Mouse (Mus musculus): ENCODE results near the gene Golph3.
A peak's percentile ranks its signal among the peaks of the same experiment; 100 is the strongest.
"Not testable (repeated sequence)": the region's sequence is repeated elsewhere in the genome, so short reads cannot be mapped to it uniquely, and the experiment has no call there.

Golph3 gene

DNA sequence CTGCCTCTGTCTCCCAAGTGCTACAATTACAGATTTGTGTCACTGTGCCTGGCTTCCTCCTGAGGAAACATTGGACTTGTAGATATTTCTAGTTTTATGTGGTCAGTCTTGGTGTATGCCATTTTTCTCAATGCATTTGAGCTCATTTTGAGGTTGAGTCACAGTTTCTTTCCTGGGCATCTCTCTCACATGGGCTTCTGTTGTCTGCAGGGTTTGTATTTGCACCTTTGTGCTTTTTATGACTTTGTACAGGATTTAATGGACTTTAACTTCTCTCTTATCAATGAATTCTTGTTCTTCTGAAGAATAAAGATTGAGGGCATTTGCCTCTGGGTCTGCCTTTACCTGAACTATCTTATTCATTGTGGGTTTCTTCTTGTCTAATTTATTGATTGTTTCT is 36.2 kb downstream of the Golph3 start:
- no peak for DNase-seq (ENCODE audit: low spot score in 2 of 2)

DNA sequence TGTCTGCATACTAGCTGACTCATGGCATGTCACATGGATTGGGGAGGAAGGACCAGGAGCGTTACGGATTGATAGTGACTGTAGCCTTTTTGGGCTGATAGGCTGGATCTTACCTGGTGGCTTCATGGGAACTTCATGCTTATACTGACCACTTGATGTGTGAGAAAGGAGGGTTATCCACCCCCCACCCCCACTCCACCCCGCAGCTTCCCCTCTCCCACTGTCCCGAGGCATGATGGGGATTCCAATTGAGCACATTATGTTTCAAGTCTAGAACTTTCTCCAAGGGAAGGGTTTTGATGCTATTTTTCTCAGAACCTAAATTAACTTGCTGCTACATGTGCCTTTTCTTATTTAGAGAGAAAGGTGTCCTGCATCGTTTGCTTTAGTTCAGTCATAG is 37.1 kb downstream of the Golph3 start:
- DNase-seq (ENCODE audit: low spot score in 2 of 2) = no peak

- DNase-seq (ENCODE audit: low spot score in 2 of 2) = no peak
Observed at GRCm38 (mm10) chr15:12360519-12361212, 39.4 kb downstream of the Golph3 start.

DNA sequence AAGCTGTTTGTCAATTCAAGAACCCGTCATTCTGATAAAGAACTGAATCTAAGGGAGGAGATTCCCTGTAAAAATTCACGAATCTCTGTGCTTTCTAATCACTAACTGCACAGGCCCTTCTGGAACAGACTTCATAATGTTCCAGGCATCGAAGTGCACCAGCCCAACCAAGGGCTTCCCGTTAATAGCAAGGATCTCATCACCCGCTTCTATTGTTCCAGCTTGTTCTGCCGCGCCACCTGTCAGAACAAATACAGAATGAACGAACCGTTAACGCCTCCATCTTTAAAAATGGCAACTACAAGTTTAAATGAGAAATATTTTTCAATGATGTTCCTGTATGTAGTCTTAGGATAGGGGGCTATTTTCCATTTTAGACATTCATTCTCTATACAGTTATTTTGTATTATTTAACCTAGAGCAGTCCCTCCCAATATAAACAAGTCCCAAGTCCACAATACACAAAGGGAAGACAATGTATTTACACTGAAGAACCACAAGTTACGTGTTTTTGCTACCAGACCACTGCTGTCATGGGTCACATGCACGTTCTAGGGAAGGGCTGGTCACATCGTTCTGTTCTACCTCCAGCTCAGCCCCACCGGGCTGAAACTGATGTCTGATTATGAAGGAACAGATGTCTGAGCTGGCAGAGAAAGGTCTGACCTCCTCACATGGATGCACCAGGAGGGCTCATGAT is 40.9 kb downstream of the Golph3 start:
- DNase-seq (ENCODE audit: low spot score in 2 of 2) = no peak

DNA sequence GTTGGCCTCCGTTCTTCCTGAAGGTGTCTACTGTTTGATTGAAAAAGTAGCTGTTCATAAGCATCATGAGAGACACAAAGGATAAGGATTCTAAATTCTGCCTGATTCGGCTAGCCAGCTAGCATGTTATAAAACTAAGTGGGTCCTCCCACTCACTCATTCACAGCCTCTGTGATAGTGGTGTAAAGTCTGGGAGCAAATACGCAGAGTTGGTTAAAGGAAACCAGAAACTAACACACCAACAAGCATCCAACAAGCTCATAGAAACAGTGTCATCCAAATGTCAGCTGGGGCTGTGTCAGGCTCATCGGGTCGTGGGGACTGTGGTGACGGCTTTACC is 41.4 kb downstream of the Golph3 start:
- DNase-seq (ENCODE audit: low spot score in 2 of 2) = no peak

DNA sequence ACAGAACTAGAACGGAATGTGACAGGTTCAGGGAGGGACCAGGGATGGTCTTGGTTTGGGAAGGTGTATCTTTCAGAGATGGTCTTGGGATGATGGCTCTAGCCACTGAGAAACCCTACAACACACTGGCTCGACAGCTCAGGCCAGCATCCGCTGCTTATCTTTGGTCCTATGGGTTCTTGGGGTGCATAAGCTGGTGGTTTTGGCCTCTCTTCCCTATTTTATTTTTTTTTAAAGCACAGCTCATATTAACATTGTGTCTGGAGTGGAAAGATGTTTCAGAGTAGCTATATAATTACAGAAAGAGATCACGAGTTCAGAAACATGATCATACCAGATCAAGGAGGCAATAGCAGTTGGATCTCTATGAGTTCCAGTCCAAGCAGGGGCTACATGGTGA is 42.8 kb downstream of the Golph3 start:
- no peak for DNase-seq (ENCODE audit: low spot score in 2 of 2)

- DNase-seq (ENCODE audit: low spot score in 2 of 2) = no peak
Observed at GRCm38 (mm10) chr15:12365416-12366071, 44.3 kb downstream of the Golph3 start.

DNA sequence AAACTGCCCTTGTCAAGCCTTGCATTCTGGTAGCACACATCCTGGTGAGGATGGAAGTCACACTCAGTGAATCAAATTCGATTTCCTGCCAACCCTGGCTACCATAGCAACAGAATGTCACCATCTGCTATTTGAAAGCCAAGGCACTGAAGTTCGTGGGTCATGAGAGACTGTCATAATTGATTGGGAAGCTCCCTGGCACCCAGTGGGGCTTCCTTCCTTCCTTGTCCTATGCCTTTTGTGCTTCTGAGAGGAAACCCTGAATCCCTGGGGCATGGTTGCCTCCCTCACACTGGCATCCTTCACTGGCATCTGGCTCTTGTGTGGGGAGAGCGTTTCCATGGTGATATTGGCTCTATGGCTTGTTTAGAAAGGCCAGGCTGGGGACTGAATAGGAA is 44.8 kb downstream of the Golph3 start:
- no peak for DNase-seq (ENCODE audit: low spot score in 2 of 2)

DNA sequence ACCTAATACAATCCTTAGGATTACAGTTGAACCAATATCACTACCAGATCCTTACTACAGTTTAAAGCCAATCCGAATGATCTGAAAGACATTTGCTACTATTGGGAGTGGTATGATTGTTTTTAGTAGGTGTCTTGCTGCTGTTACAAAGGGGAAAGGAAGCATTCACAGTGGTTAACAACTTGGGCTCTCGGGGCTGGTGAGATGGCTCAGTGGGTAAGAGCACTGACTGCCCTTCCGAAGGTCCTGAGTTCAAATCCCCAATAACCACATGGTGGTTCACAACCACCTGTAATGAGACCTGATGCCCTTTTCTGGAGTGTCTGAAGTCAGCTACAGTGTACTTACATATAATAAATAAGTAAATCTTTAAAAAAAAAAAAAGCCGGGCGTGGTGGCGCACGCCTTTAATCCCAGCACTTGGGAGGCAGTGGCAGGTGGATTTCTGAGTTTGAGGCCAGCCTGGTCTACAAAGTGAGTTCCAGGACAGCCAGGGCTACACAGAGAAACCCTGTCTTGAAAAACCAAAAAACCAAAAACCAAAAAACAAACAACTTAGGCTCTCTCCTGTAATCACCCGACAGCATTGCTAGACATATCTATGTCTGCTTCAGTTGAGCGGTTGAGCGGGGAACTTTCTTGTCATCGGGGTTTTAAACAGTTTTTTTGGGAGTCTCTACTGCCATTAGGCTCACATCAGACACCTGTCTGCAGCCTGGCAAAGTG is 45.5 kb downstream of the Golph3 start:
- DNase-seq (ENCODE audit: low spot score in 2 of 2) = not testable (repeated sequence)

DNA sequence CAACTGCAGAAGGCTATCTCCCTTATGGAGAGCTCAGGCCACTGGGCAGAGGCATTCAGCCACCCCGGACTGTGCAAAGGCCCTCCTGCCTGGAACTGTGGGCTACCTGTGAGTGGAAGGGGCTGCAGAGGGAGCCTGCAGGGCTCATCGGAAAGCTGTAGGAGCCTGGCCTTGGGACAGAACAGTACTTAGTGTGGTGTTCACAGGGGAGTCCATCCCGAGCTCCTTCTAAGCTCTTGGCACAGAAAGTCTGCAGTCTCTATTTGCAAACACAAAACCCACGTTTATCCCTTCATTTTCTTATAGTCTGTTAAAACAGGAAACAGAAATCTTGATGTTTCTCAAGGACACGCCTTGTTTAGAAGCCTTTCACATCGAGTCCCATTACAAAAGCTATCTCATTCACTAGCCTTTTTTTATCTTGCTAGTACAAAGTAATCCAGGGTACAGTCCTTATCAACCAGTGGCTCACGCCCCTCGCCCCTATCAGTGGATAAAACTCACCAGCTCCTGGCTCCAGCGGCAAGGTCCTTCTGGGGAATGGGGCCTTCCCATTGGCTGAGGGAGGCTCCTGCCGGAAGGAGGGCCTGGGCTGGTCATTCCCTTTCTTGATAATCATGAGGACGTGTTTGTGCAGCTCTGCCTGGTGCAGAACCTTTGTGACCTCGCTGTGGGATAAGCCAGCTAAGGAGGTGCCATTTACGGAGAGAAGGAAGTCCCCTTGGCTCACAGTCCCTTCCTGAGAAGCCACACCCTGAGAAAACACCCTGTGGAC is 46.2 kb downstream of the Golph3 start:
- DNase-seq (ENCODE audit: low spot score in 2 of 2) = no peak

GRCm38 (mm10) chr15:12368357-12368756 is 47.1 kb downstream of the Golph3 start:
- no peak for DNase-seq (ENCODE audit: low spot score in 2 of 2)

- DNase-seq (ENCODE audit: low spot score in 2 of 2) = no peak
Observed at GRCm38 (mm10) chr15:12368850-12369249, 47.6 kb downstream of the Golph3 start.

- no peak for DNase-seq (ENCODE audit: low spot score in 2 of 2)
Observed at GRCm38 (mm10) chr15:12370096-12370495, 48.8 kb downstream of the Golph3 start.

DNA sequence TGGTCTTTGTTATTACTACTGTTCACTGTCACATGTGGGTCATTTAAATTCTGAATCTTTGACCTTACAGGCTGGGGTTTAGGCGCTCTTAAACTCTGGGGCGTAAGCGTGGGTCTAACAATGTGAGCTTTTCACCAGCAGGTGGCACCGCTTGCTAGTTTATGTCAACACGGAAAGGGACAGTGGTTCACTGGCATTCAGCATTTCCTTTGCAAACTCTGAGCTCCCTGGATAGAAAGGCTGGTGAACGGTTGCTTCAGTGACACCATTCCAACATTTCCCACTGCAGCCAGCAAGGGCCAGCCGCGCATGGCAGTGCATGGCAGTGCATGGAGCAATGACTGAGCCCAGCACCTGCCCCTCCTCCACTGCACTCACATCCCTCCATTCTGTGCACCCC is 49.9 kb downstream of the Golph3 start:
- DNase-seq (ENCODE audit: low spot score in 2 of 2) = peak; percentile 41 to 75

DNA sequence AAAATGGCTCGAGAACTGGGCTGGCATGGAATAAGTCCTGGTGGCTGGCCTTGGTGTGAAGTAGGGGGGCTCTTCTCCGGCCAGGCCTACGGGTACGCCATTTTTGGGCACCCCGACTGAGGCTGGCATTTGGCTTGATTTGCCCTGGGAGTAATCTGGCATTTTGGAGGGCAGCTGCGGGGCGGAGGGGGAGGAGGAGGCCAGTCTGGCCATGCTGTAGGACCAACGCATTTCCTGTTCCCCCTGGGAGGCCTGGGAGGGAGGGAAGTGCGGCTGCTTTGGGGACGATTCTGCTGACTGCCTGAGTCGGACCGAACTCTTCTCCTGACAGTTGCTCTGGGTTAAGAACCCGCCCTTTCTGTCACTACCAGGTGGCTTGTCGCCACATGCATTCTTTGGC is 52.2 kb downstream of the Golph3 start:
- no peak for DNase-seq (ENCODE audit: low spot score in 2 of 2)

GRCm38 (mm10) chr15:12373918-12374317 is 52.7 kb downstream of the Golph3 start:
- DNase-seq (ENCODE audit: low spot score in 2 of 2) = no peak

GRCm38 (mm10) chr15:12374916-12375315 is 53.7 kb downstream of the Golph3 start:
- DNase-seq (ENCODE audit: low spot score in 2 of 2) = no peak

GRCm38 (mm10) chr15:12375641-12376311 is 54.5 kb downstream of the Golph3 start:
- DNase-seq (ENCODE audit: low spot score in 2 of 2) = peak; percentile 64 to 90

DNA sequence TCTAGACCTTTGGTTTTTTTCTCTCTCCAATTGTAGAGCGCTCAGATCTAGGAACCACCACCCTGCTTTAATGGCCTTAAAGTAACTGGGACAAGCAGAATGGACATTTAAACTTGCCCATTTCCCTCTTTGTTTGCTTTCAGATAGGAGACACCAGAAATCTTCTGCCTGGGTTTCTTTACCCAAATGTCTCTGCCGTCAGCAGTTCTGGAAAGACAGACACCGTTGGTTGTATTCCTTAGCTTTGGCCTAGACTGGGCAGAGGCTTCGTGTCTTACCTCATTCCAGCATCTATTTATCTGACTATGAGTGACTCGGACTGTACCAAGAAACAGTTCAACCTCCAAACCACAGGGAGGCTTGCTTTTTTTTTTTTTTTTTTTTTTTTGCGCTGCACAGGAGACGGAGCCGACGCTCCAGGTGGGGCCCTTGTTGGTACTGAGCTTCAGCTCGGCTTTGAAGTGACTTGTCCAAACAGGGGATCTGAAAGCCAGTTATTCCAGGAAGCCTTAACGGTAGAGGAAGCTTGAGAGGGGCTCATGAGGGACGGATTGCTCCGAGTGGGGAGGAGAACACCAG is 55.3 kb downstream of the Golph3 start:
- no peak for DNase-seq (ENCODE audit: low spot score in 2 of 2)

DNA sequence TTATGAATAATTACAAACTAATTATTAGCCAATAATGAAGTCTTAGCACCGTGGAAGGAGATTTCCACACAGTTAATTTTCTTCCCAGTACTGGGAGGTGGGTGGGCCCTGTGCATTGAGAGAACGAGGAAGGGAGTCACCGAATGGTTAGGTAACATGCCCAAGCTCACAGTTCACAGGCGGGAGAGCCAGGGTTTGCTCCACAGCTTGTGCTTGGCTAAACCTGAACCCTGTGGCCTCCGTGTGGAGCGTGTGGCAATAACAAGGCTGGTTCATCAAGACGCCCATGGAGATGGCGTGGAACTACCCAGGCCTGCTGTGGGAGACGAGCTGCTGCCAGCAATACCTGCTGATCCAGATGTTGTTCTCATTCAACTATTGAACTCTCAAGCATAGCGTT is 56.5 kb downstream of the Golph3 start:
- no peak for DNase-seq (ENCODE audit: low spot score in 2 of 2)

DNA sequence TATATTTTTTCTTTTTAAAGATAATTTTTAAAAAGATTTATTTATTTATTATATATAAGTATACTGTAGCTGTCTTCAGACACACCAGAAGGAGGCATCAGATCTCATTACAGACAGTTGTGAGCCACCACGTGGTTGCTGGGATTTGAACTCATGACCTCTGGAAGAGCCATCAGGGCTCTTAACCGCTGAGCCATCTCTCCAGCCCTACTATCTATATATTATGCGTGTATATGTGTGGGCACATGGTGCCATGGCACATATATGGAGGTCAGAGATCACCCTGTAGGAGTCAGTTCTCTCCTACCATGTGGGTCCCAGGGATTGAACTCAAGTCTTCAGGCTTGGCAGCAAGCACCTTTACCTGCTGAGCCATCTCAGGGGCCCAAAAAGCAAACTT is 58.8 kb downstream of the Golph3 start:
- no peak for DNase-seq (ENCODE audit: low spot score in 2 of 2)

Data from spleen, postnatal 10 days (tissue).